Mouse (Mus musculus): Measurements from ENCODE around the gene Ranbp9.

The Ranbp9 gene

GRCm38 (mm10) chr13:43364985-43365824 is 115.9 kb downstream of the Ranbp9 start, which contains the start of gene Sirt5:
Gene Sirt5, plus strand, starts transcription at chr13:43365496.
- DNase-seq (ENCODE audit: low spot score in 2 of 2), result peak; percentile 65 to 82

DNA sequence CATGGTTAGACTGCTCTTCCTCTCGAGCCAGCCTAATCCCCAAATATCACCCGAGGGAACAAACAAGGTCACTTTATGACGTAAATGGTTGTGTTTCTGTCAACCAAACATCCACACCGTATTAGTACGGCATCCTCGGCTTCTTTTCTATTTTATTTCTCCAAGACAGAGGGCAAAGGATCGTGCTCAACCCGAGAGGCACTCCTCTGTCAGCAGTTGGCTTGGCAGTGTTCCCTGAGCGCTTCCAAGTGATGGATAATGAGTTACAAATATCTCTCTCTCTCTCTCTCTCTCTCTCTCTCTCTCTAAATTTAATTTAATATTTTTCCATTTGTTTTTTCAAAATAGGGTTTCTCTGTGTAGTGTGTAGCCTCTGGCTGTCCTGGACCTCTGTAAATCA is 118.7 kb downstream of the Ranbp9 start:
- no peak for DNase-seq (ENCODE audit: low spot score in 2 of 2)

- DNase-seq (ENCODE audit: low spot score in 2 of 2), result no peak
Measured at GRCm38 (mm10) chr13:43360534-43360933, 120.5 kb downstream of the Ranbp9 start.

DNA sequence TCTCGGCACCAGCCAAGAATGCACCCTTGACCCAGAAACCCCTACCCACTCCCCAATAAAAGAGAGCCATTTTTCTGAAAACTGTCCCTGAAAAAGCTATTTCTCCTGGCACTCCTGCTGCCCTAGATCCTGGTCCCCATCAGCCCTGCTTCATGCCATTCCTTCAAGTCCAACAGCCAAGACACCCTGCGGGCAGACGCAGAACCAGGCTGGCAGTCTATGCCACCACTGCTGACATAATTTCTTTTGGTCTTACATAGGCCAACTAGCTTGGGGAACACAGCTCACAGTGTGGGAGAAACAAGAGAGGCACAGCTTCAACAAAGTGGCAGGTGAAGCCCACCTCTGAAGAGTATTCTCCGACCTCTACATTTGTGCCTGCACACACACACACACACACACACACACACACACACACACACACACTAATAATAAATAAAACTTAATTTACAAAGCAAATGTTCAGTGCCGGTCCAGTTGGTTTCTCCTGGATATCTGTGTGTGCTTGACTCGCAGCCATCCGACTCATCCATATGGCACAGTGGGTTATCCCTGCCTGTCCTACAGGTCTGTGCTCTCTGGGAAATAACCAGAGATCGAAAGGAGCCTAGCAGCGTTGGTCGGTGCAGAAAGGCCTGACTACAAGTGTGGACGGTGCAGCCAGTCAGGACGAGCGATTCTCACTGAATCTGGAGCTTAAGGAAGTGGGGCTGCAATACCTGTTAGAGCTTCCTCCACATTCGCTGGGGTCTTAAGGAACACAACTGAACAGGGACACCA is 124.5 kb downstream of the Ranbp9 start:
- DNase-seq (ENCODE audit: low spot score in 2 of 2), result no peak

- no peak for DNase-seq (ENCODE audit: low spot score in 2 of 2)
Measured at GRCm38 (mm10) chr13:43354362-43354761, 126.7 kb downstream of the Ranbp9 start.

DNA sequence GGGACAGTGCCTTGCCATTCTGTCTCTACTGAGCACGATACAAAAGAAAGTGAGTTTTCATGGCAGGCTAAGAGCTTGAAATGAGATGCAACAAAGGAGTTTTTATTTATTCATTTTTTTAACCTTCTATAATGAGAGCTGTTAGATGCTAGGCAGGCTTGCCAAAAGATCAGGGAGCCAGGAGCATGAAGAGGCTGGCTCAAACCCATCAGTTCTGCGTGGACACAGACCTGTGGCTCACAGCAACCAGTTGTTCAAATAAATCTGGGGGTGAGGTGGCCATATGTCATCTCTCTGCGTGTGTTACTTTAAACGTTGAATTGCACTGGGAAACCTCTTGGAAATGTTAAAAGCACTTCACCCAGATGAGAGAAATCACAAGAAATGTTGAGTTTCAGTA is 127.7 kb downstream of the Ranbp9 start:
- DNase-seq (ENCODE audit: low spot score in 2 of 2), result no peak

All from left cerebral cortex, adult 9 months (tissue).